Mouse (Mus musculus): ENCODE results near the gene Tead3.

Tead3 gene

DNA sequence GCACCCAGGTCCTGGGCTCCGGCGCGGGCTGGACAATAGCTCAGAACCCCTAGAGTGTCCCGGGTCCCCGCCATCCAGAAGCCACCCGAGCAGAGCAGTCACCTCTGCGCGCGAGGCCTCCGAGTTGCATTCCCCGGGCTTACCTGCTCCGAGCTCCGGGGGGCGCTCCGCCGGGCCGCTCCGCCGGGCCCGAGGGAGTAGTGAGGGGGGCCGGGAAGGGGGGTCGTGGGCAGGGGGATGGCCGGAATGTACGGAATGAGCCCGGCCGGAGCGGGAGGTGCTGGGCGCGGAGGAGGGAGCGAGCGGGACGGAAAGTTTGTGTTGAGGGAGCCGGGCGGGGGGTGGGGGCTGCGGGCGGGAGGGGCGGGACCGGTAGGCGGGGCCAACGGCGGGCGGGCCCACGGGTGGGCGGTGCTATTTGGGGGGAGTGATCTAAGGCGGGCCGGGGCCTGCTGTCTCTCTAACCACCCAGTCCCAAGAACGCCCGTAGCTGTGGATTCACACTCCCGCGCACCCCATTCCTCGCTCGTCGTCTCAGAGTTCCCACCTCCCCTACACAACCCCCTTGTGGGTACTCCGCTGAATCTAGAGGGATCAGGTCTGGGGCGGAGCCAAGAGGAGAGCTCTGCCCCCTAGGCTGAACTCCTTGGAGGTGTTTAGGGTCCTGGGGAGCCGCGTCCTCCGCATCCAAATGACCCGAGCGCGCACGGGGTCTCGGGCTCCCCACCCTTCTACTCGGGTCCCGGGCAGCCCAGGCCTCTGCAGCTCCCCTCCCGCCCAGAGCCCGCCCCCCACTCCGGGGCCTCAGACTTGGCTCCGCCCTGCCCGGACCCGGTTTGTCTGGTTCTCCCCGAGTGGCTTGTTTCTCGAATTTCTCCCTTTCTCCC, at the start of gene Tead3:
Tead3 (minus strand) TSS at position 352 of the 887 bp plus-strand sequence.
- DNase-seq (ENCODE audit: low read depth, low spot score): no peak

DNA sequence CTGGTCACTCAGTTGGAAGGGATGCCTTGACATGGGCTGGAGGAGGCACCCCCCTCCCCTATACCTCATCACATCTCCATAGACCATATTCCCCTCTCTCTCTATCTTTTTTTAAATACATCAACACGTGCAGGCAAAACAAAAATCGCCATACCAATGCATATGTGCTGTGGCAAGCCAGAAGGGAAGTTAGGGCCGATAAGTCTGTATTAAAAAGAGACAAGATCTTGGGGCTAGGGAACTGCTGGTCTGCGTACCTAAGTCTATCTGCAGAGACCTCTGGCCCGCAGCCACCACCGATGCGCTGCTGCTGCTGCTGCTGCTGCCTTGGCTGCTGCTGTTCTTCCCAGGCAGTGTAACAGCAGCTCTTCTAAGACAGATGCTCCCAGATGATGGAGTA, 44.4 kb upstream of the Tead3 start:
- no peak for DNase-seq (ENCODE audit: low read depth, low spot score)

DNA sequence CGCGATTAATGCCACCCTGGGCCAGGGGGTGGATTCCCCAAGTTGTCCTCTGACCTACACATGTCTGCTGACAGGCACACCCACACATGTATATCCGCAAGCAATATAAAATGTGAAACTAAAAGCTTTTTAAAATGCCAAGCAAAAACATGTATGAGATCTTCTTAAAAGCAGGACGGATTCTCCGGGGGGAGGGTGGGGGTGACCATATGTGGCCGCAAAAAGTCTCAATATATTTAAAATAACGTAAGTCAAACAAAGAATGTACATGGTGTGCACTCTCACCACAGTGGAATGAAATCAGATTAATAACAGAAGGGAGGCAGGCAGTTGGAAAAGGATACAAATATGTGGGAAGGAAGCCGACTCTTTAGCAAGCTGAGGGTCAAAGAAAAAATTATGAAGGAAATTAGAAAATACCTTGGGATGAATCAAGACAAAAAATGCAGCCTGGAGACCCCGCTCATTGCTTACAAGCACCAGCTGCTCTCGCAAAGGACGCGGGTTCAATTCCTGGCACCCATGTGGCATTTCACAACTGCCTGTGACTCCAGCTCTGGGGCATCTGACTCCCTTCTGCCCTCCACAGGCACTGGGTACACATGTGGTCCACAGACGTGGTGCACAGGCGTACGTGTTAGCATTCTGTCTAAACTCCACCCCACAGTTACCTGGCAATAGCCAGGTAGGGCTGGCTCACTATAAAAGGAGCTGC, 43.6 kb upstream of the Tead3 start:
- no peak for DNase-seq (ENCODE audit: low read depth, low spot score)

DNA sequence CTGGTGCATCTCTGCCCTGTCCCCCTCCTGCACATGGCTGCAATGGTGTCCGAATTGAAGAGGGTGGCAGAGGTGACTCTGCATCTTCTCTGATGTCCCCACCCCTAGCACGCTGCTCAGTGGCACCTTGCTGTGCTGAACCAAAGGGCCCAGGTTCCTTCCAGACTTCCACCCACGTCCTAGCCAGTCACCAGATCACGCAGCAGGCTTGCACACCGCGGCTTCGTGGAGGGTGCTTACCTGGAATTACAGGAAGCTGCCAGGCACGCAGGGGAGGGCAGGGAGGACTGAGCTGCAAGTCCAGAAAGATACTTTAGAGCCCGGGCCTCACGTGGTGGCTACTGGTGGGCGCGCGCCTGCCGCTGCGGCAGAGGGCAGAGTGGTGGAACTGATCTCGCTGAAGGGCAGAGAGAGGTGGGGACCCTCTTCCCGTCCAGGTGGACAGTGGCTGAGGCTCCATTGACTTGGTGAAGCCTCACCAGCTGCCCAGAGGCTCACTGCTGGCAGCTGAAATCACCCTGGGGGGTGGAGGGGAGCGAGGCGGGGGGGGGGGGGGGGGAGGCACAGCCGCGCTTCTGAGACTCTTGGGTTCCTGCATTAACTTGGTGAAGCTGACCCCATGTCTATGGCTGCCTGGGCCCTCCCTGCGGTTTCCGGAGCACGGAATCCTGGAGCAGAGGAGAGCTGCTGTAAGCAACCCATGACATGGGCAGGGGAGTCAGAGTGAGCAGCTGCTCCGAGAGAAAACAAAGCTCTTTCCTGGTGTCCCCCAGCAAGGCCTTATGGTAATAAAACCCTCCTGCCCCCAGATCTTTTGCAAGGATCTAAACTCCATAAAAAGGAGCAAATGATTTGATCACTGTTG, 41.2 kb upstream of the Tead3 start:
- DNase-seq (ENCODE audit: low read depth, low spot score): no peak

DNA sequence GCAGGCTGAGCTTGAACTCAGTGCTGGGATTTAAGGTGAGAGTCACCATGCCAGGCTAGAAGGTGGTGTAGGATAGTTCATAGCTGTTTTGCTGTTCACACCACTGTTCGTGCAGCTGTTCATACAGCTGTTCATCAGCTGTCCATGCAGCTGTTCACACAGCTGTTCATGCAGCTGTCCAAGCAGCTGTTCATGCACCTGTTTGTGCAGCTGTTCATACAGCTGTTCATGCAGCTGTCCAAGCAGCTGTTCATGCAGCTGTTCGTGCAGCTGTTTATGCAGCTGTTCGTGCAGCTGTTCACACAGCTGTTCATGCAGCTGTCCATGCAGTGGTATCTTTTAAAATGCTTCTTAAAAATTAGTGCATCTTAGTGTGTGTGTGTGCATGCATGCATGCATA, 37.9 kb upstream of the Tead3 start:
- no peak for DNase-seq (ENCODE audit: low read depth, low spot score)

DNA sequence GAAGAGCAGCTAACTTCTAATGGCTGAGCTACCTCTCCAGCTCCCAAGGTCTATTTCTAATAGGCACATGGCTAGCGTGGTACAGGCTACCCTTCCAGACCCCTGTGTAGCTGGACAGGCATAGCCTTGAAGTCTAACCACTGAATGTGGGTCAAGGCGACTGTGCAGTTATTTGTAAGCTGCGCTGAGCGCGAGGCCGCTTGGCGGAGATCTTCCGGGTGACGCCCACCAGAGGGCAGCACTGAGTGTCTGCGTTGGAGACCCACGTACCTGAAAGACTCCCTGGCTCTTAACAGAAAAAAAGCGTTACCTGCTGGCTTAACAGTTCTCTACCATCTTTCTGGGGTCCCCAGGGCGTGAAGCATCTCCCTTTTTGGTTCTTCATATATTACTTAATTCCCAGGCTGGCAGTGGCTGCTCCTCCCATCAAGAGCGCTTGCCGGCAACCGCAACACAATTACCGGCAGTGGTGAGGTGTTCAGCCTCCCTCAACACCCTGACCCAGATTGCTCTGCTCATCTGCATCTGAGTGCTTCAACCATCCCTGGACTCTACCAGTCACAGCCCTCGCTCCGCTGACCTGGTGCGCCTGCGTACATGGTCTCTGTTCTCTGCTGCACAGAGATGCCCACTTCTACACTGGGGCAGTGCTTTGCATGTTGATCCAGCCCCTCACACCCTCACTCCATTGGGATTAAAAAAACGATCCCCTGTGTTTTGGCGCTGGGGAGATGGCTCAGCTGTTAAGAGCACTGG, 35.7 kb upstream of the Tead3 start:
- peak; percentile 87 for DNase-seq (ENCODE audit: low read depth, low spot score)

DNA sequence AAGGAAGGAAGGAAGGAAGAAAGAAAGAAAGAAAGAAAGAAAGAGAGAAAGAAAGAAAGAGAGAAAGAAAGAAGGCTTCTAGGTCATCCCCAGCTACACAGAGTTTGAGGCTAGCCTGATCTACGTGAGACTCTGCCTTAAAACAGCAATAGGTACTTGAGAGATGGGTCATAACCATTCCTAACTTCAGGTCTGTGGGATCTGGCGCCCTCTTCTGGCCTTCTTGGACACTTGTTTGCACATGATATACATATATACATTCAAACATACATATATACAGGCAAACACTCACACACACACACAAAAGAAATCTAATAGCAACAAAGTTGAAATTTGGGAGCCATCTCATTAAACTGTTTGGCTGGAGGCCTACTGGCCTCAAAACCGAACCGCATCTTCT, 33.7 kb upstream of the Tead3 start:
- no peak for DNase-seq (ENCODE audit: low read depth, low spot score)

DNA sequence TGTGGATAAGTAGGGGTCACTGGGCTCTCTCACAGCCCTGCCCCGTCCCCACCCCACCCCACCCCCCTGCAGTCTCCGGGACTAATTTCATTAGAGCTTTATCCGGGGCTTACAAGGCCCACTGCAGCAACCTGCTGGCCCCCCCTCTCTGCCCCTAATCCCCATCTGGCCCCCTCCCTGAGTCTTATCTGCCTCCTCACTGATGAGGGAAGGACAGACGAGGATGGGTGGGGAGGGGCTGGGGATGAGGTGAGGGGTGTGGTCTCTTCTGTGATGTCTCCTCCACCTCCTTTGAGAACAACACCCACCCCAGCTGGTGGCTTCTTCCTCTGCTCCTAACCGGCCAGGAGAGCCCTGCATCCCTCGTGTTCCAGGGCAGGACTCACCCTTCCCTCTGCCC, 29.6 kb upstream of the Tead3 start:
- DNase-seq (ENCODE audit: low read depth, low spot score): no peak

DNA sequence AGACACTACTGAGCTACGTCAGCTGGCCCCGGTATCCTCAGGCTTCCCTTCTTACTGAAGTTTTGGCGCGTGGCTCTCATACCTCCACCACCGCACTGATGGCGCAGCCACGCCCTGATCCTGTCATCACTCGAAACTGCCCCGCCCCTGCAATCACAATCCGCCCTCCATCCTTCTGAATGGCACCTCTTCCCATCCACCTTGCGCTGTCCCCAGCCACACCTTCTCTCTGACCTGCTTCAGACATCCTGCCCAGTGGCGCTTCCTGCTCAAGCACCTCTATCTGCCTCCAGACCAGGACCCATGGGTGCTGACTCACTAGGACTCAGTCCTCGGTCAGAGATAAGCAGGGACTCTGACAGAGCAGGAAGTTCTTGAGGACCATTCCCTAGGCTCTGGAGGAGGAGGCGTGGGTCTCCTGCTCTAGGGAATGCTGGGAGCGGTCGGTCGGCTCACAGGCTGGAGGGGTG, 25.0 kb upstream of the Tead3 start:
- DNase-seq (ENCODE audit: low read depth, low spot score): no peak

DNA sequence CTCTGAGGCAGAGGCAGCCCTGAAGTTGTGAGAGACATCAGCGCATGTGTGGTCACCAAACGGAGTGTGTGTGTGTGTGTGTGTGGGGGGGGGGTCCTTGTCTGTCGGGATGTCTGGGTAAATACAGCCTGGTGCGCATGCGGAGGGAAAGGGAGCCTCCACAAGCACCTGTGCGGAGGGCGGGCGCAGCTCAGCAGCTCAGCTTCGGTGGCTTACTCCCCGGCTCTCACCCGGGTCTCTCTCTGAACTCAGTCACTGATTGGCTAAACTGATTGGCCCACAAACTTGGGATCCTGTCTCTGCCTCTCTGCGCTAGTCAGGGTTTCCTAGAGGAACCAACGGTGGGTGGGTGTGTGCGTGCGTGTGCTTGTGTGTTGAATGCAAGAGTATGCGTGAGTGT, 23.9 kb upstream of the Tead3 start:
- DNase-seq (ENCODE audit: low read depth, low spot score): peak; percentile 6

DNA sequence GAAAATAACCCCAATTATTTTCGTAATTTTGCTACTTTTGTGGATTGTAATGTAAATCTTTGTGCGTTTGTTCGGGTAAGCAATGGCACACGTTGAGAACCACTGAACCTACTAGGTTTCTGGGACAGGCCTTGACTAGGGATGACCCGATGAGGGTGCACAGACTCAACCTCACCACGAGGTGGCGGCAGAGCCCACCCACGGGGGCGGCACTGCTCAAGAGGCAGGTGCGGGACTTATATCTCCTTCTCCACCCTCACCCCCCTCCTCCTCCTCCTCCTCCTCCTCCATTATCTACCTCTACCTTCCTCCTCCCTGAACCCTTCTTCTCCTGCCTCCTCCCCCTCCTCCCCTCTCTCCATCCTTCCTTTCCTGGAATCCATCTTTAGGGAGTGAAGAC, 23.2 kb upstream of the Tead3 start:
- peak; percentile 23 for DNase-seq (ENCODE audit: low read depth, low spot score)

DNA sequence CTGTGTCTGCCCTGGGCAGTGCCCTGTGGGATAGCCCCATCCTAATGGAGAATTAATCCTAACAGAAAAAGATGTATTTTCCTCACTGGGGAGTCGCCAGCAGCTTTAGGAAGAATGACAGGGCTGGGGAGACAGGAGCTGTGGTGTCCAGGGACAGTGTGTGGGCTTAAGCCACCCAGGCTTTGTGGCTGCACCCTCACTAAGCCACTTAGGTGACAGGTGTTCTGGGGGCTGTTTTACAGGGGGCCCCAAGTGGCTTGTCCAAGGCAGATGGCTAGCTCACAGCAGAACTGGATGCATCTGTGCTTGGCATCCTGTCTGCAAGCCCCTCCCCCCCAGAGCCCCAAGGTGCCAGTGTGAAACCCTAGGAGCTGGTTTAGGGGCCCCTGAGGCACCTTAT, 21.3 kb upstream of the Tead3 start:
- no peak for DNase-seq (ENCODE audit: low read depth, low spot score)

DNA sequence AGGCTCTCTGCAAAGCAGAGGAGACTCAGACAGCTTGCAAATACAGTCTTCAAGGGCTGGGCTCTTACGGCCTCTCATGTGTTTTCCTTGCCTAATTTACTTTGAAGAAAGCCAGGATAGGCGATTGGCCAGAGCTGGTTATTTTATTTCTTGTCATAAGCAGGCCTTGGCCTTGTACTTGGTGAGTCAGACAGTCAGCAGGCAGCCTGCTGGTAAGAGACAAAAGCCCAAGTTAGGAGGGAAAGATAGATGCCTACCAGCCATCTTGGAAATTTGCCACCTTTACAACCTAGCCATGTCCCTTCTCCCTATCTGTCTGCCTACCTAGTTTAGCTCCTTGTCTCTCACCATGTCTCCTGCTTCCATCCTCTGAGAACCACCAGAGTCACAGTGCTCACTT, 20.7 kb upstream of the Tead3 start:
- no peak for DNase-seq (ENCODE audit: low read depth, low spot score)

DNA sequence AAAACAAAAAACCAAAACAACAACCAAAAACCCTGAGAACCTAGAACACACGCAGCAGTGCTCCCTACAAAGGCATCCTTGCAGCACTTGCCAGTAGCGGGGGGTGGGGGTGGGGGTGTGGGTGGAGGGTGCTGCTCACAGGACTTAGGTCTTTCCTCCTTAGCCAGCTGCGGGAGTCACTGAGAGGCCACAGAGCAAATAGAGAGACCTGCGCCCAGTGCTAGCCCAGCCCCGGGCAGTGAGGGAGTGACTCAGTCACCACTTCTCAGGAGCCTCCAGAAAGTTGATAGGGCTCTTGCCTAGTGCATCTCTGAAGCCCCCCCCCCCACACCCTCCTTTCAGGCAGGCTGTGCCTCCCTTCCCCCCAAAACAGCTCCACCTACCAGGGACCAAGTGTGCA, 18.4 kb upstream of the Tead3 start:
- no peak for DNase-seq (ENCODE audit: low read depth, low spot score)

DNA sequence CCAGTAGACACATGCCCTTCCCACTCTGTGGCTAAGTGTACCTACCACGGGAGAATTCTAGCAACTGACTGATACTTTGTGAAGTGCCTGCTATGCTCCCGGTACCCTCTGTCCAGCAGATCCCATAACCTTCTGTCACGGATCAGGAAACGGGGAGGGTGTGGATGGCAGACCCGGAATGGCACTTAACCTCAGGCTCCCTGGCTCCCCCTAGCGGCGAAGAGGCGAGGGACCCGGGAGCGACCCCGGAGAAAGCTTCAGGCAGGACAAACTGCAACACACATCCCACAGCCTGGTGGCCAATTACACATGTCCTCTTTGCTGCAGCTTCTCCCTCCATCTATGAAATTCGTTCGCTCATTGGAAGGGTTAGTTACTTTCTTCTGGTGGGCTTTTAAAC, 17.8 kb upstream of the Tead3 start:
- peak; percentile 43 for DNase-seq (ENCODE audit: low read depth, low spot score)

DNA sequence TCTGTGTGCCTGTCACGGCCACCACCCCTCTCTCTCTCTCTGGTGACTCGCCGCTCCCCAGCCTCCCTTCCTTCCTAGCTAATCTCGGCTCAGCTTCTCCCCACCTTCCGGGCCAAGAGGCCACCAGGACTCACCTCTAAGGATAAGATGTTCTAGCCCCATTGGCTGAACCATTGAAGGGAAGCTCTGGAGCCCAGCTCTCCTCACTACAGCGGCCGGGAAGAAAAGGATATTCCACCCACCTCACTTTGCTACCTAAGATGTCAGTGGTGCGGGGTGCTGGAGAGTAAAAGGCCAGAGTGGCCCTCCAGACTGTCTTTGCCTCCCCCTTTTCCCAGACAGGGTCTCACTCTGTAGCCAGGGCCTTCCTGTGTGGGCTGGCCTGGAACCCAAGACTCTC, 14.5 kb upstream of the Tead3 start, which contains the start of gene Tulp1:
Tulp1 (minus strand) TSS at position 101 of the 400 bp plus-strand sequence.
- DNase-seq (ENCODE audit: low read depth, low spot score): no peak

DNA sequence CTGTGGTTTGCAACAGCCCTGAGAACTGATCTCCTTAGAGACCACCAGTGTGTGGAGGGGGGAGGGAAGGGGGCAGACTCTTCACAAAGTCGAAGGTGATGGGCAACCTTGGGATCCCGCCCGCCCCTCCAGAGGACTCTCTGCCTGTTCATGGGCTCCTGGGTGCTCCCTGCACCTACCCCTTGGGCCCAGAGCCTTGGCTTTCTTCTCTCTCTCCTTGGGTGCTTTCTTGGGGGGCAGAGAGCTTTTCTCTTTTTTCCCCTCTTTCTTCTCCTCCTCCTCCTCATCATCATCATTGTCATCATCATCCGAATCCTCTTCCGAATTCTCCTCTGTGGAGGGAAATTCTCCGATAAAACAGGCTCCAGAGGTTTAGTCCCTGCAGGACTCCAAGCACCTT, 12.9 kb upstream of the Tead3 start:
- no peak for DNase-seq (ENCODE audit: low read depth, low spot score)

DNA sequence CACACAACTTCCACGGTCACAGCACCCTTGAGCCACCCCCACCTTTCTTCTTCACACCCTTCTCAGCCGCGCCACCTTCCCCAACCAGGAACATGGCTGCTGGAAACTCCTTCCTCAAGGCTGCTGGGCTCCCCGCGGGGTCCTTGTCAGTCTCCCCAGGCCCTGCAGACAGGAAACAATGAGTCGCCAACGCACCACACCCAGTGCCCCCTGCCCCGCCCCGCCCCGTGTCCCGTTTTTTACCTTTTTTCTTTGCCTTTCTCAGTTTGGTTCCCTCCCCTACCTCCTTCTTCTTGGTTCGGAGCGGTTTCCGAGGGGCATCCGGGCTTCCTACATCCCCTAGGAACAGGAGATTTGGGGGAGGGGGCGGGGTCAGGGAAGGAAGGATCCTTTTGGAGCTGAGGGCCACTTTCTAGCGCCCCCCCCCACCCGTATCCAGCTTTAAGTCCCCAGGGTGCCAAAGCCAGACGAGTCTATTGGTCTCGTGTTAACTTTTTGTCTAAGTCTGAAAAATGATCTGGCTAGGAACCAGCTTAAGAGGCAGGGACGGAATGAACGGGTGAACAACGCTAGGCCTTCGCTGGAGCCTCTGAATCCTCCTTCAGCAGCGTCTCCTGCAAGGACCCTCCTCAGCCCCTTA, 12.2 kb upstream of the Tead3 start:
- DNase-seq (ENCODE audit: low read depth, low spot score): no peak

DNA sequence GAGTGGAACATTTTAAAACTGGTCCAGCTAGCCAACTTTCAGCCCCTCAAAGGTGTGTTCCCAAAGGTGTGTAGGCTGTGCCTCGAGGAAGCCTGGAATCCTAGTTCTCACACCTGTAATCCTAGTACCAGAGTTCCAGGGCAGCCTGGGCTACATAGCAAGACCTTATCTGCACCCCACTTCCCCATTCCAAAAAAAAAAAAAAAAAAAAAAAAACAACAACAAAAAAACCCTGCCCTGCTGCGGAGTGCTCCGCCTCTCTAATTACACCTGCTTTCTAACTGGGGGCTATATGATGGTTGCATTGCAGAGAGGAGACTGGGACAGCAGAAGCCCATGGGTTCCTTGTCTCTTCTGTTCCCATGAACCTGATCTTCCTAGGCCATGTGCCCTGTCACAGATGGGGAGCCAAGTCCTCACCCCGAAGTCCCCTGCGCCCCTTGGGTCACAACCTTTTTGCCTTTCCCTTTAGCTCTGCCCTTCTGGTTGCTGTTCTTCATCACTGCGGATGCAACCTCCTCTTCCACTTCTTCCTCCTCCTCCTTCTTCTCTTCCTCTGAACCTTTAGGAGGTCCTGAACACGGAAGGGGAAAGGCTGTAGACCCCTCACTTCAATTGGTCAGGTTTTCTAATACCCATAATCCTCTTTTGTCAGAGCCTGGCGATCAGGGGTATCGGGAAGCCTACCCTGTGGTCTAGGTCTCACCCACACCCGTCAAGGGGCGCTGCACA, 11.5 kb upstream of the Tead3 start:
- no peak for DNase-seq (ENCODE audit: low read depth, low spot score)

All from brain, adult 2 months (tissue).